Comparison of ENCODE assay signal across 8 mouse cellular contexts in genomic region chr17:29249512-29249911, GRCm38 (mm10). TPM values are rescaled to one million over a fixed set of nuclear protein-coding genes. Genes with fewer than 3 reads are reported as not detected.
DNase-seq lines count a peak whose midpoint lies in the region; ATAC-seq and TF ChIP-seq lines count a peak whose summit lies in the region.

No protein-coding gene starts in this region.

- no peak overlapping the region for H3K27ac ChIP-seq in kidney, embryonic 14.5 days (ENCODE audit: low read depth, low read length)
- H3K27ac ChIP-seq in CH12.LX (ENCODE audit: insufficient read depth, low read depth): no peak overlapping the region

- no peak for TF ChIP-seq EP300 in CH12.LX (IDR thresholded peaks at IDR 0.05; ENCODE audit: low read length)

- 57% methylated on average over 9 of the region's 9 CpGs for WGBS in kidney, embryonic 14.5 days

- H3K4me2 ChIP-seq in kidney, embryonic 14.5 days (replicated peaks; ENCODE audit: low read depth, low read length): no peak overlapping the region
- no peak overlapping the region for H3K4me2 ChIP-seq in CH12.LX (ENCODE audit: insufficient read depth, low read depth, poor library complexity, severe bottlenecking)

- TF ChIP-seq RAD21 in CH12.LX (IDR thresholded peaks at IDR 0.05; ENCODE audit: low read depth, low read length): peak; percentile 14

- no peaks in the 10 kb centered on the region for H3K9me3 ChIP-seq in kidney, embryonic 14.5 days (ENCODE audit: control insufficient read depth, low read length)
- H3K9me3 ChIP-seq in CH12.LX (replicated peaks; ENCODE audit: low read length): no peaks in the 10 kb centered on the region

- in situ Hi-C loops in CH12.LX (cut with MboI; ENCODE audit: low pct_ligation_motif_present, low pct_unique_long_range_greater_than_20kb, low sequenced_read_pairs): loop anchor here (5.0 kb wide), 1 partner anchor 202 kb away; no protein-coding TSS in a partner anchor

- peaks cover 23% of the 10 kb centered on the region for H3K4me1 ChIP-seq in kidney, embryonic 14.5 days (ENCODE audit: control insufficient read depth, insufficient read depth, low read length)
- peaks cover 16 to 24% of the 10 kb centered on the region in 2 experiments for H3K4me1 ChIP-seq in CH12.LX (ENCODE audit: control insufficient read depth in 1 of 2, insufficient read depth in 2 of 2)

- no peak overlapping the region for H3K4me3 ChIP-seq in kidney, embryonic 14.5 days (ENCODE audit: low read length)
- H3K4me3 ChIP-seq in CH12.LX (replicated peaks in 1 of 3; ENCODE audit: low read depth in 2 of 3, low read length in 2 of 3, poor library complexity in 1 of 3): no peak overlapping the region

- dilution Hi-C loops in CH12.LX (cut with MboI; ENCODE audit: extremely low pct_ligation_motif_present, extremely low pct_unique_long_range_greater_than_20kb, low sequenced_read_pairs): no loop called here

- no peak for TF ChIP-seq POLR2A in CH12.LX (IDR thresholded peaks at IDR 0.05; ENCODE audit: low read depth, low read length)

- no peak overlapping the region for H3K9ac ChIP-seq in kidney, embryonic 14.5 days (ENCODE audit: low read depth, low read length)
- no peak overlapping the region for H3K9ac ChIP-seq in CH12.LX (ENCODE audit: insufficient read depth, low read depth)

- no peak for ATAC-seq in kidney, embryonic 14.5 days (ENCODE audit: low FRiP score, low TSS enrichment)

- TF ChIP-seq CTCF in CH12.LX (conservative IDR thresholded peaks at IDR 0.05 in 1 of 2, IDR thresholded peaks at IDR 0.05 in 1 of 2; ENCODE audit: low read depth in 2 of 2, low read length in 2 of 2): peak in 1 of 2 experiments; percentile 46; a peak in 2 of 4 replicates

- H3K79me2 ChIP-seq in CH12.LX (replicated peaks; ENCODE audit: control insufficient read depth, extremely low read depth, insufficient read depth, poor library complexity, severe bottlenecking): peaks cover 15% of the 10 kb centered on the region

- H3K27me3 ChIP-seq in kidney, embryonic 14.5 days (ENCODE audit: control insufficient read depth, insufficient read depth, low read length): no peaks in the 10 kb centered on the region
- H3K27me3 ChIP-seq in CH12.LX (replicated peaks): no peaks in the 10 kb centered on the region

- peaks cover 49% of the 10 kb centered on the region for H3K36me3 ChIP-seq in kidney, embryonic 14.5 days (ENCODE audit: control insufficient read depth, insufficient read depth, low read length)
- peaks cover 44 to 65% of the 10 kb centered on the region in 2 experiments for H3K36me3 ChIP-seq in CH12.LX (replicated peaks in 1 of 2; ENCODE audit: control insufficient read depth in 1 of 2, insufficient read depth in 1 of 2, low read length in 1 of 2)

- DNase-seq in kidney, adult 18-20 months: peak; percentile 71
- DNase-seq in CH12.LX (ENCODE audit: extremely low read depth): no peak
- peak; percentile 92 for DNase-seq in adrenal gland, postnatal 14 days
- DNase-seq in kidney, postnatal 10 days: peak; percentile 86
- no peak for DNase-seq in spleen, postnatal 14 days (ENCODE audit: low spot score in 2 of 2)
- no peak for DNase-seq in frontal cortex, postnatal 36 days (ENCODE audit: low spot score in 2 of 2)
- no peak for DNase-seq in layer of hippocampus, adult 9-11 months

TF ChIP-seq in CH12.LX, 34 proteins besides CTCF, POLR2A, EP300 and RAD21:
- TF ChIP-seq USF2 (conservative IDR thresholded peaks at IDR 0.05; ENCODE audit: low read depth, low read length) (no peak), JUND (conservative IDR thresholded peaks at IDR 0.05; ENCODE audit: low read depth, low read length) (no peak), CHD2 (IDR thresholded peaks at IDR 0.05; ENCODE audit: low read length) (no peak), MYC (IDR thresholded peaks at IDR 0.05; ENCODE audit: low read depth, low read length) (no peak), POLR2AphosphoS2 (IDR thresholded peaks at IDR 0.05; ENCODE audit: low read depth, low read length) (no peak), E2F4 (IDR thresholded peaks at IDR 0.05; ENCODE audit: insufficient replicate concordance, low read depth, low read length) (no peak), JUN (IDR thresholded peaks at IDR 0.05; ENCODE audit: insufficient read depth, low read depth, low read length) (no peak), CHD1 (IDR thresholded peaks at IDR 0.05; ENCODE audit: low read depth, low read length) (no peak), MEF2A (IDR thresholded peaks at IDR 0.05; ENCODE audit: borderline replicate concordance, low read depth, low read length) (no peak), KAT2A (IDR thresholded peaks at IDR 0.05; ENCODE audit: insufficient replicate concordance, low read length) (no peak), ZKSCAN1 (IDR thresholded peaks at IDR 0.05; ENCODE audit: borderline replicate concordance, low read depth, low read length) (no peak), NRF1 (IDR thresholded peaks at IDR 0.05; ENCODE audit: low read depth, low read length) (no peak), ZNF384 (IDR thresholded peaks at IDR 0.05; ENCODE audit: low read depth, low read length) (no peak), MAZ (IDR thresholded peaks at IDR 0.05; ENCODE audit: low read depth, low read length) (no peak), IRF4 (IDR thresholded peaks at IDR 0.05; ENCODE audit: low read depth, low read length) (no peak), HCFC1 (IDR thresholded peaks at IDR 0.05; ENCODE audit: low read depth, low read length) (no peak), MAX (IDR thresholded peaks at IDR 0.05; ENCODE audit: low read length) (no peak)
TF ChIP-seq in CH12.LX: peak in this region for 0.

RNA-seq across cellular contexts. Expression of gene Cpne5, which starts 11.5 kb away (rescaled TPM):
- polyA plus RNA-seq in kidney, embryonic 14.5 days (2014; fragmentation: Nextera tagmentation; extraction: Ambion mirVana): 11.3 and 12.3 TPM in 2 replicates
- total RNA-seq in CH12.LX (2012; rRNA removed): 0.50 and 1.3 TPM in 2 replicates
- 0.68 and 0.74 TPM in 2 replicates for total RNA-seq in CH12.LX (2014; rRNA removed)
- 1.4 and 1.9 TPM in 2 replicates for polyA plus RNA-seq in CH12.LX (2012; ENCODE audit: insufficient read length, low read depth)
- total RNA-seq in adrenal gland, postnatal 14 days (2021): 0.52 and 0.83 TPM in 2 replicates

RNA-seq across cellular contexts. Expression of gene Ppil1, which starts 14.5 kb away (rescaled TPM):
- polyA plus RNA-seq in kidney, embryonic 14.5 days (2014; fragmentation: Nextera tagmentation; extraction: Ambion mirVana): 161 and 169 TPM in 2 replicates
- 97.2 and 123 TPM in 2 replicates for total RNA-seq in CH12.LX (2012; rRNA removed)
- total RNA-seq in CH12.LX (2014; rRNA removed): 135 and 143 TPM in 2 replicates
- polyA plus RNA-seq in CH12.LX (2012; ENCODE audit: insufficient read length, low read depth): 107 and 110 TPM in 2 replicates
- total RNA-seq in adrenal gland, postnatal 14 days (2021): 26.0 and 26.4 TPM in 2 replicates

RNA-seq across cellular contexts. Expression of gene BC004004, which starts 19.1 kb away (rescaled TPM):
- polyA plus RNA-seq in kidney, embryonic 14.5 days (2014; fragmentation: Nextera tagmentation; extraction: Ambion mirVana): 59.8 and 63.3 TPM in 2 replicates
- total RNA-seq in CH12.LX (2012; rRNA removed) (69.1 and 75.1 TPM in 2 replicates), CH12.LX (2014; rRNA removed) (86.1 and 89.1 TPM in 2 replicates)
- polyA plus RNA-seq in CH12.LX (2012; ENCODE audit: insufficient read length, low read depth): 60.4 and 67.9 TPM in 2 replicates
- 135 and 139 TPM in 2 replicates for total RNA-seq in adrenal gland, postnatal 14 days (2021)

Comparison
In these comparisons a context has a peak if more than half of its experiments do, and no peak if none do; other contexts are left out.
1. DNase-seq: peak in kidney, adult 18-20 months (single experiment), adrenal gland, postnatal 14 days (single experiment) and kidney, postnatal 10 days (single experiment); none in CH12.LX (single experiment), spleen, postnatal 14 days (0 of 2), frontal cortex, postnatal 36 days (0 of 2) and layer of hippocampus, adult 9-11 months (single experiment).